Mouse (Mus musculus): Measurements from ENCODE around the gene Hypk.

Gene Hypk

GRCm38 (mm10) chr2:121507173-121507950, 54.3 kb downstream of the Hypk start:
- POLR2A ChIA-PET, result interaction anchor here in 3 of 4 experiments (0.6 to 5.9 kb wide), 13 partner anchors 11 to 1629 kb away, joined by 3 to 64 read pairs (median 4); partner anchors contain the start of genes Serf2 (in 2 of the 3) and Mfap1b (in 1 of the 3)
- CTCF ChIA-PET, result interaction anchor here in 1 of 4 experiments (1.2 kb wide), 1 partner anchor 26 kb away, joined by 3 read pairs; no protein-coding TSS in a partner anchor

- POLR2A ChIA-PET, result interaction anchor here in 3 of 4 experiments (0.6 to 5.9 kb wide), 11 partner anchors 15 to 92 kb away, joined by 3 to 64 read pairs (median 3); partner anchors contain the start of genes Serf2 (in 2 of the 3) and Mfap1b (in 1 of the 3)
These were observed 54.9 kb downstream of the Hypk start for GRCm38 (mm10) chr2:121507951-121508330.

More at GRCm38 (mm10) chr2:121507951-121508330, 54.9 kb downstream of the Hypk start:
- CTCF ChIA-PET, result interaction anchor here in 1 of 4 experiments (1.2 kb wide), 1 partner anchor 25 kb away, joined by 3 read pairs; no protein-coding TSS in a partner anchor
